Mouse (Mus musculus): Measurements from ENCODE around the gene Rcan2. TPM values are rescaled to one million over a fixed set of nuclear protein-coding genes. Genes with fewer than 3 reads are reported as not detected.

Gene Rcan2
- total RNA-seq, 4 experiments from 2014 or later, result 7.2 to 8.7 (median 7.9) TPM

- no peak for DNase-seq
Measured at GRCm38 (mm10) chr17:44077843-44078160, 276.7 kb downstream of the Rcan2 start.

- DNase-seq, result peak; percentile 82
Measured at GRCm38 (mm10) chr17:44078631-44079350, 277.6 kb downstream of the Rcan2 start, which contains the start of gene Enpp5. Enpp5 (plus strand) TSS chr17:44078813.

GRCm38 (mm10) chr17:44083156-44083555 lies 282.0 kb downstream of the Rcan2 start:
- DNase-seq, result no peak

- DNase-seq, result no peak
Measured at GRCm38 (mm10) chr17:44088226-44088625, 287.1 kb downstream of the Rcan2 start.

Other genes starting within 250 kb of the Rcan2 start
- 10 to 100 TPM; 15.0 to 22.2 (median 17.6) TPM for gene Pla2g7, start 233.3 kb upstream of the Rcan2 start, total RNA-seq (2022)
- gene Tdrd6, start 171.1 kb upstream of the Rcan2 start, total RNA-seq (2022), result not detected
- gene Slc25a27, start 134.1 kb upstream of the Rcan2 start, total RNA-seq (2022), result 10 to 100 TPM in 1 of 4 experiments, 1 to 10 TPM in 3; 4.0 to 11.1 (median 7.0) TPM
- gene Cyp39a1, start 133.9 kb upstream of the Rcan2 start, total RNA-seq (2022), result 1 to 10 TPM; 2.4 to 4.3 (median 3.1) TPM

Data from adrenal gland, adult 8-10 months (tissue).